Mouse (Mus musculus): Measurements from ENCODE around the gene Cbfa2t3.

Cbfa2t3 gene

DNA sequence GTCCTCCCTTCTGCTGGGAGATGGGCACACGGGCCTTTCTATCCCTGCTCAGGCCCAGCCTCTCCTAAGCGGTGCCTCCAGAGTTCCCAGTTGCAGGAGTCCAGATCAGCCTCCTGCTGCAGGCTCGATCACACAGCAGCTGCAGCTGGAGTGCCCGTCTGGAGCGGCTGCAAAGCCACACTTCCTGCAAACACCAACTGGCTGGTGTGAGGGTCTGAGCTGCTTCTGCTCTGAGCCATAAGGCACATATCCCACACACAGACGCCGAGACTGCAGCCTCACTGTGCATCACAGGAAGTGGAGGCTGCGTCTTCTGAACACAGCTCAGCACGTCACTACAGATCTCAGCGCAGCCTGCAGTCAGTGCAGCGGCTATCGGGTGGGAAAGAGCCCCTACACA is 32.1 kb downstream of the Cbfa2t3 start:
- TF ChIP-seq GATA4 (IDR thresholded peaks at IDR 0.05; ENCODE audit: insufficient replicate concordance, low read length) = no peak

DNA sequence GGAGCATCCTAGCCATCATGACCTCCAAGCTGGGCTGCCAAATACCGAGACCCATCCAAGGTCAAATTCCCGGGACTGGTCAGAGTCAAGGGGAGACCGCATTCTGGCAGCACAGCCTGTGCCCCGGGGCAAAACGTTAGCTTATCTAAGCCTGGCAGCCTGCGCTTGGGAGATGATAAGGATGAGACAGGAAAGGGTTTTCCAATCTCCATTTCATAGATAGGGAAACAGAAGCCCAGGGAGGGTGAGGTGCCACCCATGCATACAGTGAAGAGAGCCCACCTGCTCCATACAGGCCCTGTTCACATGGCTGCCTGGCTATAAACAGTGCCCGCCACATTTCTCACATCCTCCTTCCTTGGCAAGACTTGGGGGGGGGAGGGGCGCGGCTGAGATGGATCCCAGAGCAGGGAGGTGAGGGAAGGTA is 32.6 kb downstream of the Cbfa2t3 start:
- TF ChIP-seq GATA4 (IDR thresholded peaks at IDR 0.05; ENCODE audit: insufficient replicate concordance, low read length) = peak; percentile 52; the same call in 1 of the 2 replicates

DNA sequence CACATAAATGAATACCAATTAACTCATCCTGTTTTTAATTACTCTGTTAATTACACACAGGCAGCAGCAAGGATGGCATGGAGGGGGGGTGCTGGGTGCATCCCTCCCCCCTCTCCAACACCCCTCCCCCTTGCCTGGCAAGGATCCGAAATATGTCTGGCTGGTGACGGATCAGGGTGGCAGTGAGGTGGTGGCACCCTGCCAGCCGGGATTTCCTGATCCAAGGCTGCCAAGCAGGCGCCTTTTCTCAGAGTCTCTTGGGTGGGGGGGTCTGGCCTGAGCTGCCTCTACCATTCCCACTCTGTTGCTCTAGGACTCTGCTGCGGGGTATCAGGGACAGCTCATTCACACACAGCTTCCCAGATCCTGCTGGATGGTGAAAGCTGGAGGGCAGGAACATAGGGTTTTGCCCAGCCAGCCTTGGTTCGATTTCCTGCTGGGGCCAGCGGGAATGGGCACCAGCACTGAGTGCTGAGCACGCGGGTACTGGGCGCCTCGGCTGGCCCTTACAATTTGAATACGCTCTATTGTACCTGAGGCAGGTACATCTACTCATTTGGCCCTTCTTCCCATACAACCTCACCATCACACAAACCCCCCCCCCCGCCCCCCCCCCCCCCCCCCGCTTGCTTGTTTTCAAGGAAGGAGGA is 33.1 kb downstream of the Cbfa2t3 start:
- no peak for TF ChIP-seq GATA4 (IDR thresholded peaks at IDR 0.05; ENCODE audit: insufficient replicate concordance, low read length)

DNA sequence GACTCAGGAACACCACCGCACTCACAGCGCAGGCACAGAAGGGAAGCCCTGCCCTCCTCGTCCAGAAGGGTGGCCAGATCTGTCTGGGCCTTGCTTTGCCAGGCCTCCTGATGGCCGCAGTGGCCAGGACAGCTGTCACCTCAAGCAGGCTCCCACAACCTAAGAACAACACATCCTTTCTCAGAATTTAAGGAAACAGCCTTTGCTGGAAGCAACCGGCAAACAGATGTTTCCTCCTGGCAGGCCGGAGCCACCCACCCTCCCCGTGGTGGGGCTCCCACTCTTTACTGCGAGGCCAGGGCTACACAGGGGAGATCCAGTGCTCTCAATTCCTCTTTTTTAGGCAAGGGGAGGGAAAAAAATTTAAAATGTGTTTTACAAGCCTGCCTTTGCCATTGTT is 33.7 kb downstream of the Cbfa2t3 start:
- TF ChIP-seq GATA4 (IDR thresholded peaks at IDR 0.05; ENCODE audit: insufficient replicate concordance, low read length) = no peak

DNA sequence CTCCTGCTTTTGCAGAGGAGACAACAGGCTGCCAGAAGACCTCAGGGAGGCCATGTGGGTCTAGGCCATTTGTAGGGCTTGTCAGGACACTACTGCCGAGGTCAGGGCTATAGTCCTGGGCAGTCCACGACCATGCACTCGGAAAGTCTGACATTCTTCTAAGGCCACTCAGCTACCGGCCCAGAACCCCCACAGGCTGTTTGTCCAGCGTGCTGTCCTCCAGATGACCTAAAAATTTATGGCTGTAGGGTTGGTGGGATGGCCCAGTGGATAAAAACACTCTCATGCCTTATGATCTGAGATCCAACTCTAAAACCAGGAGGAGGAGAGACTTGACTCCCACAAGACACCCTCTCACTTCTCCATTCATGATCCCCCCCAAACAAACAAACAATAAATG is 35.2 kb downstream of the Cbfa2t3 start:
- TF ChIP-seq GATA4 (IDR thresholded peaks at IDR 0.05; ENCODE audit: insufficient replicate concordance, low read length) = no peak

DNA sequence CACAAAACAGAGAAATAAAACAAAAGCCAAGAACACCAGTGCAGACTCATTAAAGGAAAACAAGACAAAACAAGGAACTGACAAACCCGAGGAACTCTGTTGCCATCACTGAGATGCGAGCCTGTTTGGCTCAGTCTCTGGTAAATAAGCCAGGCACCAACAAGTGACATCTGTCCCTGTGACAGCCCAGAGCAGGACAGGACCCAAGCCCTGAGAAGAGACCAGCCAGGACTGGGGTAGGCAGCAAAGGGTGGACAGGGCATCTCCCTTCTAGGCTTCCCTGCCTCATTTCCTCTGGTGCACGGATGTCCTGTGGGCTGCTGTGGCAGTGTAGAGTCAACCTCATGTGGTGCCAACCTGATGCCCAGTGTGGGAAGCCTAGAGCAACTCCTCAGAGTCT is 35.8 kb downstream of the Cbfa2t3 start:
- TF ChIP-seq GATA4 (IDR thresholded peaks at IDR 0.05; ENCODE audit: insufficient replicate concordance, low read length) = no peak

DNA sequence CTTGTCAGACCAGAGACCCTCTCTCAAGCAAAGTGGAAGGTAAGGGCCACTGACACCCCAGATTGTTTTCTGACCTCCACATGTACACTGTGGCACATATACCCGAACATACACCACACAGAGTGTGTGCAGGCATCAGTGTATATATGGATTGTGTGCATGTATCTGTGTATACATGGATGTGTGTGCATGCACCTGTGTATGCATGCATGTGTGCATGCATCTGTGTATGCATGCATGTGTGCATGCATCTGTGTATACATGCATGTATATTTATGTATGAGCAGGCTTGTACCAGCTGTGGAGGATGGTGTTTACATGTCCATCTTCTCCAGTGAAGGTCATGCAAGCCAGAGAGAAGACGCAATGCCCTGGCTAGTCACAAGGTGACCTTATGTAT is 37.0 kb downstream of the Cbfa2t3 start:
- TF ChIP-seq GATA4 (IDR thresholded peaks at IDR 0.05; ENCODE audit: insufficient replicate concordance, low read length) = no peak

DNA sequence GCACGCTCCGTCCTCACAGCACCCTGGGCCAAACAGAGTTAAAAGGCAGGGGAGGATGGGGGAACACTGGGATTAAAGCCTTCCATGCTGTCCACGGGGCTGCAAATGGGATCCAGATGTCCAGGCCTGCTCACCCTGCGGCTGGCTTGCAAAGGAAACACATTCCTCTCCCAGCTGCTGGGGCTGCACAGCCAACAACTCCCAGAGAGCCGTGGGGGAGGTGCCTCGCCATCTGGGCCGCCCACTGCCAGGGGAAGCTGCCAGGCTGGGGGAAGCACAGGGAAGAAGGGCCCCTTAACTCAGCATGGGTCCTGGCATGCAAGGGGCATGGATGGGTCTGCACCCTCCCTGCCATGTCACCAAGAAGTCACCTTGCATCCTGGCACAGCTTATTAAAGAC is 37.8 kb downstream of the Cbfa2t3 start:
- no peak for TF ChIP-seq GATA4 (IDR thresholded peaks at IDR 0.05; ENCODE audit: insufficient replicate concordance, low read length)

DNA sequence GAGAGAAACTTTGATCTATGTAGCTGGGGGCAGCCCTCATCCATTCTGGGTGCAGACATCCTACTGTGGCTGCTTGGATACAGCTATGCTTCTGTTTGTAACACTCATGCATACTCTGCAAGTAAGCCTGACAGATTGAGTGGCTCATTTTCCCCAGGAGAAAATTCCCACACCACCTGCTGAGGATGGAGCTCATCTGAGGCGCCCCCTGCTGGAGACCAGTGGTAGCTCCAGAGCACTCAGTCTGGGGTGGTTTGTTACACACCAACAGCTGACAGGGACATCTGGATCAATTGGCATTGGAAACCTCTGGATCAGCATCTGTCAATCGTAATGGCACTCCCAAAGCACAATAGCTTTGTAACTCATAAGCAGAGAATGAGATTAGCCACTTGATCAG is 38.9 kb downstream of the Cbfa2t3 start:
- TF ChIP-seq GATA4 (IDR thresholded peaks at IDR 0.05; ENCODE audit: insufficient replicate concordance, low read length) = no peak

DNA sequence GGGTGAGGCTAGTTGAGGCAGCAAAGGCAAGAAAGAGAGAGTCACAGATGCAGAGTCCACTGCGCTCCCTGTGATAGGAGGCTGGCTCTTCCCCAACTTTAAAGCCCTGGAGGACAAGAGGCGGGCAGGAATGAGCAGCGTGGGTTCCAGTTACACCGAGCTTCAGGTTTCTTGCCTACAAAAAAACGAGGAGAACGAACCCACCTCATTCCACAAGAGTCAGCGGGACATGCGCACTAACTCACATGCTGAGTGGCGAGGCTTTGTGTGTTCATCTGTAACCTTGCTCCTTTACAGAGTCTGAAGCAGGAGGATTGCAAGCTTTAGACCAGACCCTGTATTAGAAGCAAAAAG is 40.1 kb downstream of the Cbfa2t3 start:
- TF ChIP-seq GATA4 (IDR thresholded peaks at IDR 0.05; ENCODE audit: insufficient replicate concordance, low read length) = no peak

DNA sequence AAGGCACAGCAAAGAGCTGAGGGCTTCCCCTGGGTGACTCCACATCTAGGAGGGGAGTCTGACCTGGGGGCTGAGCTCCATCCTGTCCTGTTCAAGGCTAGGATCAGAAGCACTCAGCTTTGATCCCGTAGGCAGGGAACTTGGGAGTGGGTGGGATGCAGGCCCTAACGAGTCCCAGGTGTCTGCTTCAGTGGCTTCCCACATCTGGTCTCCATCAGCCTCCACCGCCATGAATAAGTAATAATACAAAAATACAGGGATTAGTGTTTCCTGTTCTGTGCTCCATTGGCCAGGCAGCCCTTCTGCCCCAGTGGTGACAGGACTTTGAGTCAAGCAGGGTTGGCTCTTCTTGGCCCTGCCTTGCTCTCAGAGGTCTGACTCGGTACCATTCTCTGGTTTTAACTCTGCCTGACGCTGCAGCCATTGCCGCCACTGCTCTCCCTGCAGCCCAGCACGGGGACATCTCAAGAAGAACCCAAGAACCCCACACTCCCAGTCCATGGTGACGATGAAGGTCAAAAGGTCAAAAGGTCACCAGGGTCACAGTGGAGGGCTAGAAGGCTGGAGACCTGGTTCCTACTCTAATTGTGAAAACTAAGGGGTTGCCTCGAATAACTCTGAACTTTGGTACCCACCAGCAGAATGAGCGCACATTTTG is 40.6 kb downstream of the Cbfa2t3 start:
- TF ChIP-seq GATA4 (IDR thresholded peaks at IDR 0.05; ENCODE audit: insufficient replicate concordance, low read length) = no peak

DNA sequence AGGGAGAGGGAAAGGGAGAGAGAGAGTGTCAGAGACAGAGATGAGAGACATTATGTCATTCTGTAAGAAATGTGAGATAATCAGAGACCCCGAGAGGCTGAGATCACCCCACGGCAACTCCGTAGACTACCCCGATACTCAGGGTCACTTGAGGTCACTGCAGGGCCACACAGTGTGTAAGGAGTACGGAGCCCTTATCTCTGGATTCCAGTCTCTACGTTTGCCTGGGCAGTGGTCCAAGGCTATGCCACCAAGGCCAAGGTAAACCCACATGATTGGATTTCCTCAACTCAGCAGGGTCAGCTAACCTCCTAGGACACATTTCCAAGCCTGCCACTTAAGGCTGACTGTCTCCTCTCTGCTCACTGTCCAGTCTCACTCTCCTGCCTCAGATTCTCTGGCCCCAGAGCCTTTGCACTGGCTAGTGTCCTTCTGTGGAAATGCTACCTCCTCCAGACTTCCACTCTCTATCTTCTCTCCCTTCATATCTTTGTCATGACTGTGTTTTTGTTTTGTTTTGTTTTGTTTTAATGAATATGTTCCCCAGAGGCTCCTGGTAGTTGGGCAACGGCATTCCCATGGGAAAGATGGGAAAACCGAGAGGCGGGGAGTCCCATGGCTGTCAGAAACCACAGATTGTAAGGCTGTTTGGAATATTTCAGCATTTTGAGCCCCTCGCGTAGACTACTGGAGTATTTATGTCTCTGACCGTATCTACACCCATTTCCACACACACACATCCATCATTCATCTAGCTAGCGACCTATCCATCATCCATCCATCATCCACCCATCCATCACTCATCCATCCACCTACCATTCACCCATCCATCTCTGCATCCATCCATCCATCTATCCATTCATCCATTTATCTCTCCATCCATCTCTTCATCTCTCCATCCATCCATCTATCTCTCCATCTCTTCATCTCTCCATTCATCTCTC is 42.6 kb downstream of the Cbfa2t3 start:
- 0 out of 2 replicates have a peak, but pooled peaks have one; percentile 47 for TF ChIP-seq GATA4 (IDR thresholded peaks at IDR 0.05; ENCODE audit: insufficient replicate concordance, low read length)

DNA sequence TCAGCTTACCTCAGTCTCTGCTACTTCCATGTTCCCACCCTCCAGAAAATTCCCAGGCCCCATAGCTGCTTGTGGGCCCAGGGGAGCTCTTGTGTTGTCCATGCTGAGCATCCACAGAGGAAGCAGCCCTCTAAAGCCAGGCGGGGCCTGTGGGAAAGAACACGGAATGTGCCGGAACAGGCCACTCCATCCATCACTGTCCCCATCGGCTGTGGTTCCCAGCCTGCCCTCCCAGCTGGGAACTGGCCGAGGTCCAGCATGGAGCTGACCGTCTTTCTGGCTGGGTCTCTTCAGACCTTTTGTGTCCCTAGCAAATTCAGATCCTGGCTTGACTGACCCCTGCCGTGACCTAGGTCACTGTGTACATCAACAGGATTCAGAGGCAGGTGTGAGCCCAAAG is 44.1 kb downstream of the Cbfa2t3 start:
- no peak for TF ChIP-seq GATA4 (IDR thresholded peaks at IDR 0.05; ENCODE audit: insufficient replicate concordance, low read length)

DNA sequence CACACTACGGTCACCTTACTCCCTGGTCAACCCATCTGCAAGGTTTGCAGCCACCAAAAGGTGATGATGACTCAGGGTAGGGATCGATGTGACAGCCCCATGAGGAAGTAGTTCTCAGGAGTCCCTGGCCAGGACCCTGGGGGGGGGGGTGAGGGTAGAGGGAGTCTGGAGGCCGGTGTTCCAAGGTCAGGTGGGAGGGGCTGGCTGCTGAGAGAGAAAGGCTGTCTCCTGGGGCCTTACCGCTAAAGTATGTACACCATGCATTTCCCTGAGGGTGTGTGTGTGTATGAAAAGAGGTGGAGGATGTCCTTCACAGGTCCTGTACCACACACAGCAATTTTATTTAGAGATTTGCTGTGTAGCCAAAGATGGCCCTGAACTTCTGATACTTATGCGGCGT is 46.3 kb downstream of the Cbfa2t3 start:
- TF ChIP-seq GATA4 (IDR thresholded peaks at IDR 0.05; ENCODE audit: insufficient replicate concordance, low read length) = no peak

DNA sequence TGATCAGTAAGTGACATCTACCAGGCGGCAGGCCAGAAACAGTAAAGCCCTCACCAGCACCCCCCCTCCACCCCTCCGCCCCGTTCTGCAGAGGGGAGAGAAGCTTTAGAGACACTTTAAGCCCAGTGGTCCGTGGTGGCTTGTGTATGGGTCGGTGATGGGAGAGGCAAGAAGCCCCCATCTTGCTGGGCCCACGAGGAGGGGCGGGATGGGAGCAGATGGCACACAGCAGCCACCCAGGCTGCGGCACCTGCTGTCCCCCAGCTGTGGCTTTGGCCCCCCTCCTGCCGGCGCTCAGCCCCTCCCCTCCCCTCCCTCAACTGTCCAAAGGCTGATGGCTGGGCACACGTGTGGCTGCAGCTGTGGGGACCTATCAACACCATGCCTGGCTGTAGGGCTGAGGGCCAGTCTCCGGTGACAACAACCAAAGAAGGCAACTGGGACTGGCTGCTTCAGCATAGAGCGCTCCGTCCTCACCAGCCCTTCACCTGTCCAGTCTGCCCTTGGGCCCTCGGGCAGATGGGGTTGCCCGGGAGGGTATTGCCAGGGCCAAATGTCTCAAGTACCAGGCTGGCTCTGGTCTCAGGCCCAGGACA is 47.5 kb downstream of the Cbfa2t3 start:
- no peak for TF ChIP-seq GATA4 (IDR thresholded peaks at IDR 0.05; ENCODE audit: insufficient replicate concordance, low read length)

Data from liver, adult (tissue).